Mouse (Mus musculus) kidney, adult 2 months (tissue): ENCODE results near the gene Spast. TPM values are rescaled to one million over a fixed set of nuclear protein-coding genes. Genes with fewer than 3 reads are reported as not detected.

ENCODE experiments used
- DNase-seq: peaks from one replicate; pipeline ENCODE4 v3.0.0; 2021
- H3K27ac ChIP-seq: fragments of 200-500 bp; 2 replicates; pipeline ENCODE4 v1.5.1; 2012; ENCODE audit warnings: low read depth, low read length, control low read depth, inconsistent platforms; ENCODE audit not compliant: insufficient read depth
- H3K27me3 ChIP-seq: fragments of 200-500 bp; replicated peaks from 2 replicates; pipeline ENCODE4 v1.6.1; 2012; ENCODE audit warnings: mild to moderate bottlenecking, moderate library complexity, low read length, inconsistent platforms; ENCODE audit not compliant: control insufficient read depth, insufficient read depth
- H3K36me3 ChIP-seq: fragments of 200-500 bp; 2 replicates; pipeline ENCODE4 v1.6.1; 2012; ENCODE audit warnings: mild to moderate bottlenecking, moderate library complexity, low read length, inconsistent platforms; ENCODE audit not compliant: control insufficient read depth, insufficient read depth
- H3K4me1 ChIP-seq: fragments of 200-500 bp; 2 replicates; pipeline ENCODE4 v1.6.1; 2011; ENCODE audit warnings: low read length; ENCODE audit not compliant: control insufficient read depth, insufficient read depth
- H3K4me3 ChIP-seq: fragments of 200-500 bp; 2 replicates; pipeline ENCODE4 v1.5.1; 2011; ENCODE audit warnings: mild to moderate bottlenecking, low read depth, low read length, control low read depth; ENCODE audit not compliant: insufficient read depth
- CTCF ChIP-seq: fragments of 200-500 bp; conservative IDR thresholded peaks from 2 replicates; pipeline ENCODE4 v1.5.1; 2011; ENCODE audit warnings: low read depth, mild to moderate bottlenecking, control low read depth, low read length, moderate library complexity, mixed read lengths; ENCODE audit not compliant: insufficient read depth, insufficient read length
- POLR2A ChIP-seq: fragments of 200-500 bp; IDR thresholded peaks from one replicate; pipeline ENCODE4 v1.6.1; 2011; ENCODE audit warnings: low read depth, low read length, control low read depth
- WGBS: fragments of 180-500 bp; shearing (Covaris S2); methylation state at CpG from one replicate; pipeline ENCODE4 v1.1.7; 2018; 5-methylcytosine and 5-hydroxymethylcytosine counted together
- polyA plus RNA-seq: library from polyadenylated mRNA; depleted of rRNA; stranded (reverse); fragments of >200 nt; gene quantifications from 2 replicates; pipeline ENCODE4 v1.2.3, GENCODE M21; 2012

Spast gene
- polyA plus RNA-seq, 1 experiment, result 4.2 TPM

GRCm38 (mm10) chr17:74394855-74395254 is 56.1 kb downstream of the Spast start:
- no peaks in the 10 kb centered on the region for H3K27me3 ChIP-seq
- DNase-seq, result no peak

GRCm38 (mm10) chr17:74395383-74396065 is 56.7 kb downstream of the Spast start, which contains the start of gene Slc30a6:
Slc30a6 (plus strand) TSS chr17:74395608.
- Histone ChIP-seq H3K36me3 (no peaks in the 10 kb centered on the region), H3K27me3 (no peaks in the 10 kb centered on the region), H3K4me1 (peaks cover 9% of the 10 kb centered on the region; the same call in 1 of the 2 replicates), H3K27ac (peak within 1 kb of the TSS; percentile 69), H3K4me3 (peak within 1 kb of the TSS; percentile 88)
- TF ChIP-seq CTCF (no peak), POLR2A (peak; percentile 65)
- peak; percentile 99 for DNase-seq
- WGBS, result under 1% methylated on average over 41 of the region's 41 CpGs

More at GRCm38 (mm10) chr17:74394855-74395254, 56.1 kb downstream of the Spast start:
- WGBS, result 11% methylated on average over 16 of the region's 16 CpGs
- Histone ChIP-seq H3K36me3 (no peaks in the 10 kb centered on the region), H3K4me1 (peaks cover 9% of the 10 kb centered on the region; the same call in 1 of the 2 replicates), H3K4me3 (peak overlapping the region; percentile 40), H3K27ac (peak overlapping the region; percentile 61)
- TF ChIP-seq POLR2A, result no peak
- TF ChIP-seq CTCF, result no peak

- Histone ChIP-seq H3K27me3 (no peaks in the 10 kb centered on the region), H3K4me3 (no peak overlapping the region), H3K4me1 (peaks cover 9% of the 10 kb centered on the region; the same call in 1 of the 2 replicates), H3K27ac (no peak overlapping the region), H3K36me3 (no peaks in the 10 kb centered on the region)
- TF ChIP-seq POLR2A (no peak), CTCF (no peak)
- WGBS, result 56% methylated on average over 4 of the region's 4 CpGs
- no peak for DNase-seq
Measured at GRCm38 (mm10) chr17:74396766-74397165, 58.0 kb downstream of the Spast start.

- H3K36me3 ChIP-seq, result no peaks in the 10 kb centered on the region
- H3K4me1 ChIP-seq, result peaks cover 9% of the 10 kb centered on the region; the same call in 1 of the 2 replicates
- TF ChIP-seq CTCF (no peak), POLR2A (no peak)
- H3K27ac ChIP-seq, result no peak overlapping the region
- no peaks in the 10 kb centered on the region for H3K27me3 ChIP-seq
- no peak for DNase-seq
- no peak overlapping the region for H3K4me3 ChIP-seq
- 61% methylated on average over 2 of the region's 2 CpGs for WGBS
Measured at GRCm38 (mm10) chr17:74397173-74397572, 58.4 kb downstream of the Spast start.

- Histone ChIP-seq H3K27me3 (no peaks in the 10 kb centered on the region), H3K36me3 (peaks cover 1% of the 10 kb centered on the region; the same call in 1 of the 2 replicates), H3K27ac (no peak overlapping the region), H3K4me1 (no peaks in the 10 kb centered on the region; the same call in 1 of the 2 replicates), H3K4me3 (no peak overlapping the region)
- peak; percentile 18 for DNase-seq
- WGBS, result 71% methylated on average over 12 of the region's 12 CpGs
- TF ChIP-seq POLR2A (no peak), CTCF (no peak)
Measured at GRCm38 (mm10) chr17:74402486-74403222, 63.9 kb downstream of the Spast start.

GRCm38 (mm10) chr17:74406487-74406886 is 67.7 kb downstream of the Spast start:
- peaks cover 1% of the 10 kb centered on the region; the same call in 1 of the 2 replicates for H3K36me3 ChIP-seq

GRCm38 (mm10) chr17:74409722-74410121 is 70.9 kb downstream of the Spast start:
- DNase-seq, result no peak
- TF ChIP-seq CTCF (0 out of 2 replicates have a peak, but pooled peaks have one; percentile 9), POLR2A (no peak)
- H3K27me3 ChIP-seq, result no peaks in the 10 kb centered on the region
- no peak overlapping the region for H3K27ac ChIP-seq
- peaks cover 1% of the 10 kb centered on the region; the same call in 1 of the 2 replicates for H3K36me3 ChIP-seq
- H3K4me3 ChIP-seq, result no peak overlapping the region
- H3K4me1 ChIP-seq, result no peaks in the 10 kb centered on the region
- WGBS, result 73% methylated on average over 4 of the region's 4 CpGs

More at GRCm38 (mm10) chr17:74406487-74406886, 67.7 kb downstream of the Spast start:
- H3K27me3 ChIP-seq, result no peaks in the 10 kb centered on the region
- no peaks in the 10 kb centered on the region; the same call in 1 of the 2 replicates for H3K4me1 ChIP-seq
- WGBS, result 84% methylated on average over 8 of the region's 8 CpGs
- TF ChIP-seq CTCF, result no peak
- TF ChIP-seq POLR2A, result no peak
- no peak overlapping the region for H3K4me3 ChIP-seq
- no peak for DNase-seq
- H3K27ac ChIP-seq, result no peak overlapping the region
